In the genomic region with DNA sequence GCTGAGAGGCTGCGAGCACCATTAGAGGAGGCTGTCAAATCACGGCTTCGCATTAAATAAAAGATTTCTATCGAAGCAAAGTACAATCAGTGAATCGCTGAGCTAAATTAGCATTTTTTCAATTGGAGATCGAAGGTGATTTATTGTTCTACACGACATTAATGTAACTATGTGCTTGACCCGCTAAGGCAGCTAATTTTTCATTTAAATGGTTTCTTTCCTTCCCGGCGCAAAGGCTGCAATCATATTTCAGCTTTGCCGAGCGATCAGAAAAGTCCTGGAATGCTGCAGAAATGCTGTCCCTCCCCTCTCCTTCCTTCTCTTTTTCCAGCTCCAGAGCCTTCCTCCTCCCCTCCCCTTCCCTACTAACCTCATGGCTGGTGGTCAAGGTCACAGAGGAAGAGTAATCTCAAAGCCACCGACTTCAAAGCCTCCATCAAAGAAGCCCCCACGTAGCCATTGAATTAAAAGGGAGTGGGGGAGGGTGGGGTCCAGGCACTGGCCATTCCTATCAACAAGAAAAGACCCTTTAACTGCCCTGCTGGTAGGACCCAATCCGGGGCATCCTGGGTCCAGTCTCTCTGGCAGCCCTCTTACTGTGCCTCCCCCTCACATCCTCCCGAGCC, we compare ENCODE assay signal across 8 mouse cellular contexts.
DNase-seq lines count a peak whose midpoint lies in the region; ATAC-seq and TF ChIP-seq lines count a peak whose summit lies in the region.

No protein-coding gene starts in this region.

- H3K4me1 ChIP-seq in kidney, embryonic 15.5 days = peaks cover 23% of the 10 kb centered on the region
- H3K4me1 ChIP-seq in bone marrow macrophage, adult 2 months (ENCODE audit: control insufficient read depth, insufficient read depth, low read length) = peaks cover 4% of the 10 kb centered on the region; the same call in 1 of the 2 replicates
- peaks cover 30% of the 10 kb centered on the region for H3K4me1 ChIP-seq in forebrain, embryonic 15.5 days
- H3K4me1 ChIP-seq in neural tube, embryonic 14.5 days (ENCODE audit: control insufficient read depth, insufficient read depth, low read length) = peaks cover 17% of the 10 kb centered on the region

- TF ChIP-seq POLR2A in bone marrow macrophage, adult 2 months (IDR thresholded peaks at IDR 0.05; ENCODE audit: borderline replicate concordance, low read depth, low read length) = no peak

- H3K9me3 ChIP-seq in kidney, embryonic 15.5 days (replicated peaks) = no peaks in the 10 kb centered on the region
- no peaks in the 10 kb centered on the region for H3K9me3 ChIP-seq in forebrain, embryonic 15.5 days
- H3K9me3 ChIP-seq in neural tube, embryonic 14.5 days (ENCODE audit: control insufficient read depth, low read length) = no peaks in the 10 kb centered on the region

- peak overlapping the region; percentile 45 for H3K4me3 ChIP-seq in kidney, embryonic 15.5 days (replicated peaks)
- H3K4me3 ChIP-seq in bone marrow macrophage, adult 2 months (ENCODE audit: insufficient read depth, low read length) = peak overlapping the region; percentile 40
- H3K4me3 ChIP-seq in forebrain, embryonic 15.5 days = peak overlapping the region; percentile 40
- peak overlapping the region; percentile 32 for H3K4me3 ChIP-seq in neural tube, embryonic 14.5 days (ENCODE audit: low read depth, low read length)

- 2% methylated on average over 16 of the region's 16 CpGs for WGBS in kidney, embryonic 15.5 days
- under 1% methylated on average over 16 of the region's 16 CpGs for WGBS in forebrain, embryonic 15.5 days
- WGBS in neural tube, embryonic 14.5 days = 1% methylated on average over 16 of the region's 16 CpGs

- no peak for DNase-seq in kidney, adult 11 months
- peak; percentile 17 to 30 for DNase-seq in left cerebral cortex, postnatal 36 days (ENCODE audit: low spot score in 2 of 2)
- no peak for DNase-seq in thymus, postnatal 4 days
- DNase-seq in thymus, postnatal 36 days = no peak

- H3K4me2 ChIP-seq in kidney, embryonic 15.5 days = peak overlapping the region; percentile 86
- H3K4me2 ChIP-seq in forebrain, embryonic 15.5 days (replicated peaks) = peak overlapping the region; percentile 61
- H3K4me2 ChIP-seq in neural tube, embryonic 14.5 days (ENCODE audit: low read depth, low read length) = peak overlapping the region; percentile 69

- peak overlapping the region; percentile 86 for H3K27ac ChIP-seq in kidney, embryonic 15.5 days
- no peak overlapping the region for H3K27ac ChIP-seq in bone marrow macrophage, adult 2 months (ENCODE audit: insufficient read depth, low read depth, low read length)
- peak overlapping the region; percentile 99 for H3K27ac ChIP-seq in forebrain, embryonic 15.5 days (replicated peaks)
- peak overlapping the region; percentile 98 for H3K27ac ChIP-seq in neural tube, embryonic 14.5 days (ENCODE audit: low read depth, low read length)

- peak; percentile 82 for ATAC-seq in kidney, embryonic 15.5 days (replicated peaks; ENCODE audit: low FRiP score)
- peak; percentile 71 for ATAC-seq in forebrain, embryonic 15.5 days (replicated peaks)
- ATAC-seq in neural tube, embryonic 14.5 days (ENCODE audit: low read depth) = peak; percentile 73

- H3K36me3 ChIP-seq in kidney, embryonic 15.5 days = no peaks in the 10 kb centered on the region
- no peaks in the 10 kb centered on the region for H3K36me3 ChIP-seq in forebrain, embryonic 15.5 days
- no peaks in the 10 kb centered on the region for H3K36me3 ChIP-seq in neural tube, embryonic 14.5 days (ENCODE audit: control insufficient read depth, insufficient read depth, low read length)

- TF ChIP-seq CTCF in bone marrow macrophage, adult 2 months (IDR thresholded peaks at IDR 0.05; ENCODE audit: low read depth, low read length) = no peak

- intact Hi-C loops in left cerebral cortex, postnatal 36 days (cut with DNase I) = loop anchor here (2.0 to 10.0 kb wide), 3 partner anchors 122 to 154 kb away; no protein-coding TSS in a partner anchor

- H3K9ac ChIP-seq in kidney, embryonic 15.5 days = peak overlapping the region; percentile 46
- peak overlapping the region; percentile 61 for H3K9ac ChIP-seq in forebrain, embryonic 15.5 days (replicated peaks)
- peak overlapping the region; percentile 72 for H3K9ac ChIP-seq in neural tube, embryonic 14.5 days (replicated peaks; ENCODE audit: low read depth, low read length)

- no peaks in the 10 kb centered on the region for H3K27me3 ChIP-seq in kidney, embryonic 15.5 days
- no peaks in the 10 kb centered on the region for H3K27me3 ChIP-seq in forebrain, embryonic 15.5 days
- no peaks in the 10 kb centered on the region for H3K27me3 ChIP-seq in neural tube, embryonic 14.5 days (ENCODE audit: control insufficient read depth, insufficient read depth, low read length)

Comparison
In these comparisons a context has a peak if more than half of its experiments do, and no peak if none do; other contexts are left out.
1. DNase-seq: peak in left cerebral cortex, postnatal 36 days (2 of 2); none in kidney, adult 11 months (single experiment), thymus, postnatal 4 days (single experiment) and thymus, postnatal 36 days (0 of 2).
2. Peak in every context shown above with its lines, with median percentiles within 50 percentile points of each other: ATAC-seq, H3K4me2 ChIP-seq, H3K4me3 ChIP-seq and H3K9ac ChIP-seq.